Mouse (Mus musculus) heart, postnatal 14 days (tissue): ENCODE data around the gene Sh3gl2. TPM values are rescaled to one million over a fixed set of nuclear protein-coding genes. Genes with fewer than 3 reads are reported as not detected.

ENCODE experiments used
- DNase-seq, 2 experiments: peaks; one replicate each; pipeline ENCODE4 v3.0.0; 2021 to 2022
- intact Hi-C: fragments of 180-260 bp; cut with DNase I; formaldehyde crosslinking; loops from one replicate; pipeline ENCODE4 v1.15.1; 2025
- total RNA-seq, 2 experiments: library from RNA; stranded (reverse); gene quantifications; 2 replicates each; pipeline ENCODE4 v1.2.3; 2021

Gene Sh3gl2
- total RNA-seq, 2 experiments from 2014 or later, result 1.8 to 3.4 TPM

GRCm38 (mm10) chr4:85529852-85530251 lies 324.9 kb downstream of the Sh3gl2 start:
- DNase-seq, result no peak
- intact Hi-C loops, result no loop called here

GRCm38 (mm10) chr4:85539677-85540076 lies 334.8 kb downstream of the Sh3gl2 start:
- intact Hi-C loops, result no loop called here
- no peak for DNase-seq

DNA sequence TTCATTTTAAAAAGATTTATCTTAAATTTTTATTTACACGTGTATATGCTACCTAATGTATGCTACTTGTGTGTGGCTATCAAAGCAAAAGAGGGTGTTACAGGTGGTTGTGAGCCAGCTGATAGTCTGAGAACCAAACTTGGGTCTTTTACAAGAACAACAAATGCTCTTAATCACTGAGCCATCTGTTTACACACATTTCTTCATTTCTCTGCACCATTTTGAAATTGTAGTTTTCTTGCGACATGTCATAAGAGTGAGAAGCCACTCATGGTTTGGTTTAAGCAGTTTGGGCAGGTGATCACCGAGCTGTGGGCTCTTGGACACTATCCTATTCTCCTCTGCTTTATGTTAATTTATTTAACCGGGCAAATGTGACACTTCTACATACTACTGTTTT lies 338.3 kb downstream of the Sh3gl2 start:
- intact Hi-C loops, result no loop called here

DNA sequence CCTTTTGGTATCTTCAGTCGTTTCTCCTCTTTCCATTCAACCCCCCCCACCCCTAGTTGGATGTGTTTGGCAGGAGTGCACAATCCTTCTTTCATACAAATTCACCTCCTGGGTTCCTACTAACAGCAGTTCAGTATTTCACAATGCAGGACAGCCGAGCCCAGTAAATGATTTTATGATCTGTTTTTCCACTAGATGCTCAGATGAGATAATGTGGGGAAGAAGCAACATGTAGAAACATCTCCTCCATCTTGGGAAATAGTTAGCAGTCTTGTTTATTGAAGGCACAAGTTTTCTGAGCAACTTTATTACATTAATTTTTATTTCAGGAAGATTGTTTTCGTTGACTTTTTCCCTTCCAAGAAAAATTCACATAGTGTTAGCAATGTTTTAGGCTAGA lies 349.8 kb downstream of the Sh3gl2 start:
- DNase-seq, result no peak
- intact Hi-C loops, result no loop called here

More for the DNA sequence above, 338.3 kb downstream of the Sh3gl2 start:
- DNase-seq, result no peak

GRCm38 (mm10) chr4:85559753-85560152 lies 354.8 kb downstream of the Sh3gl2 start:
- peak in 1 of 2 experiments; percentile 4 for DNase-seq
- intact Hi-C loops, result no loop called here

DNA sequence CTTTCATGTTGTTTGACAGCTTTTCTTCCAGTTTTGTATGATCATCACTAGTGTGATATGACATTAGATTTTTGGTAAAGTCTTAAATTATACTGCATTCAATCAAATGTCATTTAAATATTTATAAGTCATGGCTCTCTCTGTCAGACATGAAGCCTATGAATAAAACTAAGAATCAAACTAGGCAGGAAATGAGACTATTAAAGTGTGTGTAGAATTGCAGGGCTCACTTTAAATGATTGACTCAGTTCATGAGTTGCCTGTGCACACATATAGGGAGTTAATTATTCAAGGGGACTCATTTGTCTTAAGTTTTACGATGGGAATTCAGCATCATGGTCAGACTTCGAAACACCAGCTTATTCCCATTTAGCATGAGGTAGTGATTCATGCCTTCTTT lies 380.5 kb downstream of the Sh3gl2 start:
- intact Hi-C loops, result no loop called here
- no peak for DNase-seq

DNA sequence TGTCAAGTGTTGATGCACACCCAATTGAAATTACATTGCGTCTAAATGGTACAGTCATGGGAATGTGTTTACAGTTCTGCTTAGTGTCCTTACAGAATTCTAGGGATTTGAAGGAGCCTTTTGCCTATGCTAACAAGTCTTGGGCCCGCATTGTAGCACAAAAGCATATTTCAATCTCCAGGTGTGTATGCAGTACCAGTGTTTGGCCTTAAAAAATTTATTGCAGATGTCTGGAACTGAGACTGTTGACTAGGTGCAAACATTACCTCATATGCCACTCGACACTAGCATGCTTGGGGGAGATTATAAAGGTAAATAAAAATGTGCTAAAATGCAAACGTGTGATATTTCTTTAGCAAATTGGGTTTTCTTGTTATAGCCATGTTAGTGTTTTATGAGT lies 384.0 kb downstream of the Sh3gl2 start:
- intact Hi-C loops, result no loop called here
- no peak for DNase-seq

DNA sequence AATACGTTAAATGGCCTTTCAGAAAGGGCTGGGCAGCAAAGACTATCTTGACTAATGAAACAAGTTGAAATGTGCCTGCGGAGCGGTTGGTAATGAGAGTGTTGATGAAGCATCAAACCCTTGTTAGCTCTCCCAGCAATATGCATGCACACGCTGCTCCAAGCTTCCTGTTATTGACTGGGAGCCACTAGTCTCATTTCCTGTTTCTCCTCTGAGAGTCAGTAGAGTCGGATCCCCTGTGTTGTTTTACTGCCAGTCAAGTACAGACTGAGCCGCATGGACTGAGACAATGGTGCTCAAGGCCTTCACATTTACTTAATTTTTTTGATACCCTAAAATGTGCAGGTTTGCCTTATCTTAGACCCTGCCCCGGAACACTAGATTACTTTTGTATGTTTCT lies 386.1 kb downstream of the Sh3gl2 start:
- no peak for DNase-seq
- intact Hi-C loops, result no loop called here

DNA sequence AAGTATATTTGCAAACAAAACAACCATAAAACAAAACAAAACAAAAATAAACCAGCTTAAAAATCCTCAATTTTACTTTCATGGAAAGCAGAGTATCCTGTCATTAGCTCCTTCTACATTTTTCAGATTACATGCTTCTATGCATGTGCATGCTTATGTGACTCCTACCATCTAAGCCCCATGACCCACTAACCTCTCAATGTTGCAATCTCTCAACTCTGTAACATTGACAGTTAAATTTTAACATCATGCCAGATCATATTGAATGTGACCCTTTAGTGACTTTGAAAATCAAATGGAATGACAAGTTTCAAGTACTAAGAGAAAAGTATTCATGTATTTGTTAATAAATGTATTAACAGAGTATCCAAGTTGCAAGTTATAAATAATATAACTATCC lies 389.2 kb downstream of the Sh3gl2 start:
- intact Hi-C loops, result no loop called here
- DNase-seq, result no peak

DNA sequence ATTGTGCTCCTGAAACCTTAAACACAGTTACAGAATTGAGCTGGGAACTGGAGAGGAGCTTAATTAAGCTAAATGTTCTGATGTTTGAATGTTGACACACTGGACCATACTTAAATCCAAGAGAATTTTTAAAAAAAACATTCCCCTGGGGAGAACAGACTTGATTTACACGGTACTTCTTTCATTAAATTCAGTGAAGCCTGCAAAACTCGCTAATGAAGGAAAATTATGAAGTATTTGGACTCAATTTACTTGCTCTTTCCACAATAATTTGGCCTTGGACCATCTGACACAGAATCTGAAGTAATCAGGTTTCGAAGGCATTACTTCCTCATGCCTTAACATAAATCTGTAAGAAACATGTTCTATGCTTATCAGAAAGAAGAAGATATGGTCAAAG lies 408.4 kb downstream of the Sh3gl2 start:
- no peak for DNase-seq

GRCm38 (mm10) chr4:85618746-85619145 lies 413.8 kb downstream of the Sh3gl2 start:
- intact Hi-C loops, result no loop called here
- DNase-seq, result no peak

More for the DNA sequence above, 408.4 kb downstream of the Sh3gl2 start:
- intact Hi-C loops, result no loop called here

DNA sequence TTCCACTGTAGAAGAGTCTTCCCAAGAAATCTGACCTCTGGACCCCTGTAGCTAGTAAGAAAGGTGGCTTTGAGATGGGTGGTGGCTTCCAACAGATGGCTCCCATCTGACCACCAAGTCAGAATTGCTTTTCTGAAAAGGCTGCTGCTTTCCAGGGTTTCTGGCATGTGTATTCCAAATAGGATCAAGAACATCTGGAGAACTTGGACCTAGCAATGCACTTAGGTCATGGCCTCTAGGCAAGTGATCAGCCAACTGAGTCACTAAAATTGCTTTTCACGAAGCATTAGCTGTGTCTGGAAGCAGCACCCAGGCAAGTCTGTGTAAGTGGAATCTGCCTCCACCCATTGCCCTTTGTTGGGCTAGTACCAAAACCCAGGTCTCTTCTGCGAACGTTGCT lies 414.3 kb downstream of the Sh3gl2 start:
- peak; percentile 10 to 36 for DNase-seq
- intact Hi-C loops, result no loop called here

- intact Hi-C loops, result no loop called here
- DNase-seq, result peak in 1 of 2 experiments; percentile 1
Observed at GRCm38 (mm10) chr4:85629381-85629780, 424.5 kb downstream of the Sh3gl2 start.

GRCm38 (mm10) chr4:85669271-85669670 lies 464.3 kb downstream of the Sh3gl2 start:
- DNase-seq, result no peak
- intact Hi-C loops, result no loop called here

DNA sequence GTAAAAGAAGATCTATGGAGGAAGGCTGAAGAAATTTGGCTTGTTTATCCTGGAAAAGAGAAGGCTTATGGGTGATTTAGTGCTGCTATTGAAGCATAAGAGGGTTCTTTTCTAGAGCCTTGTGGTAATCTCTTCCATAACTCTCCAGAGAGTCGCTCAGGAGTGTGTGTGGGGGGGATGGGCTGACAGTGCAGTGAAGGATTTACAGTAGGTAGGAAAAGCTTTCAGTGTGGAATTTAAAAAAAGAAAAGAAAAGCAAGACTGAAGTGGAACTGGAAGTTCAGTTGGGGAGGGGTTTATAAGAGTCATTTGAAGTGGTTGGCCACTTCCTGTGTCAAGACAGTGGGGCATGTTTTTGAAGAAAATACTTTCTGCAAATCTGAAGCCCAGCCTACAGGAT lies 464.8 kb downstream of the Sh3gl2 start:
- intact Hi-C loops, result no loop called here
- DNase-seq, result no peak

DNA sequence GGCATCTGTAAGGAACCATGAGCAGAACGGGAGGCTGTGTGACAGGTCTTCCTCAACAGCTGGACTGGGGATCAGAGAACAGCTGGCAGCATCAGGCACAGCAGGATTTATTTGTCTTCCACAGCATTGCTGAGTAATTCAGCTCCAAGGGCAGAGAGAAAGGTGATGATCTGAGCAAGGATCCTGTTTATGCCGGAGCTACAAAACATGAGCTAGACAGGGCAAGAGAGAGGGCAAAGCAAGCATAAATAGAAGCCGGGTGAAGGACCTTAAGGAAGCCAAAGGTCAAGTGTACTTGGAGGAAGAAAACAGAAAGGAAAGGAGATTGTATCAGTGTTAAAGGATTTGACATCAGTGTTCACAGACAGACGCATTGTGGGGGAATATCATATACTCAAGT lies 467.4 kb downstream of the Sh3gl2 start:
- intact Hi-C loops, result no loop called here
- DNase-seq, result no peak

- intact Hi-C loops, result no loop called here
- DNase-seq, result no peak
Observed at GRCm38 (mm10) chr4:85677621-85678020, 472.7 kb downstream of the Sh3gl2 start.

DNA sequence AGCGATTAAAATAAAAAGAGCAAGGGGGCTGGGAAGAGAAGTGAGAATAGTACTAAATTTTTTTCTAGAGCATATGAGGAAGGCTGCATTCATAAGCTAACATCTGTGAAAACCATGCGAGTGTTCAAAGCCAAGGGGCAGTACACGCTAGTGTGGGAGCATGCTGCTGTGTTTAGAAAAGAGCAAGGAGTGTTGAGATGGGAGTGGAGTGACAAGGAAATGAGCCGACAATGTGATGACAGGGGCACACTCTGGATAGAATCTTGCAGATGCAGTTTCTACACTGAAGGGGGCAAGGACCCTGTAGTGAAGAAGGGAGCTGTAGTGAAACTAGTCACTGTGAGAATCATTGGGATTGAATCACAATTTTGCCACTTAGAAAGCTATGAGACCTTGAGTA lies 481.2 kb downstream of the Sh3gl2 start:
- intact Hi-C loops, result no loop called here
- DNase-seq, result no peak
